Mouse (Mus musculus) small intestine, adult 2 months (tissue): ENCODE measurements around the gene Tbc1d25.

Source experiments
- CTCF ChIP-seq: fragments of 200-500 bp; IDR thresholded peaks from 2 replicates; pipeline ENCODE4 v1.5.1; 2012; ENCODE audit warnings: low read depth, mild to moderate bottlenecking, control low read depth, inconsistent platforms, low read length, moderate library complexity, mixed read lengths; ENCODE audit not compliant: insufficient replicate concordance, insufficient read length; ENCODE audit errors: extremely low read depth
- POLR2A ChIP-seq: fragments of 200-500 bp; IDR thresholded peaks from 2 replicates; pipeline ENCODE4 v1.6.1; 2012; ENCODE audit warnings: low read depth, mild to moderate bottlenecking, control low read depth, inconsistent platforms, low read length, moderate library complexity

DNA sequence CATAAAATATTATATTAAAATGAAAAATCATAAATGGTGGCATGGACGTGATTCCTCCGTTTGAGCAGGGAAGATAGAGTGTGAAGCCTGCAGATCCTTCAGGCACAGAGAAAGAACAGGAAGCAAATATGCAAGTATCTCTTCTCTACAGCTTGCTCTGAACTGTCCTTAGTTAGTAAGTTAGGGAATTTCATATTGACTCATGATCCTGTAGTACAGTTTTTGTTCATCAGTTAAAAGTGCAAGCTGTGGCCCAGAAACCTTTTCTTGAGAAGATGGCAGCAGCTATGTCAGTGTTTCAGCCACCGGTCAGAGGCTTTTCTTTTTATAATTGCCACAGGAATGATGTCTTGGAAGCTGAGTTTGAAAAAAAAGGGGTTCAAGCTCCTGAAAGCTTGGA lies 71.0 kb downstream of the Tbc1d25 start:
- TF ChIP-seq POLR2A (no peak), CTCF (no peak)
